Mouse (Mus musculus): ENCODE data around the gene Usp40.

GRCm38 (mm10) chr1:87941765-87942164 lies 66.6 kb downstream of the Usp40 start:
- TF ChIP-seq POLR2A (IDR thresholded peaks at IDR 0.05; ENCODE audit: borderline replicate concordance, control insufficient read depth, low read depth, low read length) (no peak), CTCF (IDR thresholded peaks at IDR 0.05; ENCODE audit: control insufficient read depth, insufficient read depth, low read length) (no peak)

Data from bone marrow, adult 2 months (tissue).